Mouse (Mus musculus): ENCODE measurements around the gene Stub1.
A peak's percentile ranks its signal among the peaks of the same experiment; 100 is the strongest.
"Not testable (repeated sequence)": the region's sequence is repeated elsewhere in the genome, so short reads cannot be mapped to it uniquely, and the experiment has no call there.

Gene Stub1

GRCm38 (mm10) chr17:25817662-25818061 lies 15.5 kb downstream of the Stub1 start:
- no peak for DNase-seq

- peak; percentile 67 to 78 for DNase-seq
Observed at GRCm38 (mm10) chr17:25813471-25813870, 19.7 kb downstream of the Stub1 start.

- no peak for DNase-seq
Observed at GRCm38 (mm10) chr17:25810890-25811289, 22.3 kb downstream of the Stub1 start.

GRCm38 (mm10) chr17:25809606-25810340 lies 23.4 kb downstream of the Stub1 start:
- peak; percentile 78 to 80 for DNase-seq

- peak; percentile 96 to 97 for DNase-seq
Observed at GRCm38 (mm10) chr17:25808789-25809605, 24.2 kb downstream of the Stub1 start, which contains the start of gene Fbxl16. Fbxl16 (plus strand) TSS chr17:25809085.

GRCm38 (mm10) chr17:25808028-25808427 lies 25.2 kb downstream of the Stub1 start:
- no peak for DNase-seq

GRCm38 (mm10) chr17:25807452-25807851 lies 25.8 kb downstream of the Stub1 start:
- DNase-seq, result not testable (repeated sequence)

GRCm38 (mm10) chr17:25806507-25806906 lies 26.7 kb downstream of the Stub1 start:
- DNase-seq, result no peak

GRCm38 (mm10) chr17:25802825-25803517 lies 30.2 kb downstream of the Stub1 start:
- DNase-seq, result peak; percentile 59 to 77

- peak; percentile 78 to 80 for DNase-seq
Observed at GRCm38 (mm10) chr17:25801029-25801428, 32.2 kb downstream of the Stub1 start.

- peak; percentile 73 to 81 for DNase-seq
Observed at GRCm38 (mm10) chr17:25796951-25797369, 36.2 kb downstream of the Stub1 start, which contains the start of gene Metrn. Metrn (minus strand) TSS chr17:25797136.

GRCm38 (mm10) chr17:25796211-25796771 lies 36.9 kb downstream of the Stub1 start:
- no peak for DNase-seq

GRCm38 (mm10) chr17:25795609-25796092 lies 37.6 kb downstream of the Stub1 start, which contains the start of gene AC134908.4:
AC134908.4 (minus strand) TSS chr17:25795659.
- no peak for DNase-seq

- no peak for DNase-seq
Observed at GRCm38 (mm10) chr17:25794998-25795397, 38.2 kb downstream of the Stub1 start.

- DNase-seq, result no peak
Observed at GRCm38 (mm10) chr17:25794197-25794596, 39.0 kb downstream of the Stub1 start.

- DNase-seq, result peak; percentile 65 to 73
Observed at GRCm38 (mm10) chr17:25792615-25793014, 40.6 kb downstream of the Stub1 start, which contains the start of gene Fam173a. Fam173a (minus strand) TSS chr17:25792901.

GRCm38 (mm10) chr17:25791843-25792527 lies 41.2 kb downstream of the Stub1 start:
- peak; percentile 94 for DNase-seq

- DNase-seq, result peak in 1 of 2 experiments; percentile 55
Observed at GRCm38 (mm10) chr17:25791320-25791842, 41.8 kb downstream of the Stub1 start.

GRCm38 (mm10) chr17:25786781-25787504 lies 46.3 kb downstream of the Stub1 start:
- DNase-seq, result no peak

- no peak for DNase-seq
Observed at GRCm38 (mm10) chr17:25786280-25786679, 46.9 kb downstream of the Stub1 start, which contains the start of gene Ccdc78. Ccdc78 (plus strand) TSS chr17:25786580.

Data from cerebellum, postnatal 14 days (tissue).